Mouse (Mus musculus) inflammation-experienced regulatory T-cells, adult 6 months (primary cell): Measurements from ENCODE around the gene Dlgap3. TPM values are rescaled to one million over a fixed set of nuclear protein-coding genes. Genes with fewer than 3 reads are reported as not detected.

Source experiments
- ATAC-seq: one replicate; pipeline ENCODE4 v1.8.0; 2017
- polyA plus RNA-seq, 3 experiments: library from polyadenylated mRNA; unstranded; fragments of 100-300 nt; shearing (Covaris generic); gene quantifications; one replicate each; pipeline ENCODE4 v1.2.1; 2017

Dlgap3 gene
- polyA plus RNA-seq, 3 experiments from 2014 or later: not detected

GRCm38 (mm10) chr4:127174900-127175278 lies 5.9 kb downstream of the Dlgap3 start:
- ATAC-seq: no peak

DNA sequence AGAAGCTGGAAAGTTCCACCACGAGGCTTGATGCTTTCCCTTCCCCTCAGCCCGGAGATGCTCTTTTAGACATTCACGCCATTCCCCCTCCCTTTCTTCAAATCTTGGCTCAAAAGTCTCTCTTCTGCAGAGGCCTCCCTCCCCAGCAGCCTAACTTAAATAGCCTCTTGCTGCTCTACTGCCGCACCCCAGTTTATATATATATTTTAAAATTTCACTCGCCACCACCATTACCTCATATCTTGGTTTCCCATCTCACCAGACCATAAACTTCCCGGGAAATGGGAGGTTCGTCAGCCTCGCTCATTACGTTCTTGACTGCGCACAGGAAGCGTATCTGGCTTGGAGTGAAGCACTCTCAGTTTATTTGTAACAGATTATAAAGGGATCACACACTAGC lies 9.0 kb downstream of the Dlgap3 start:
- ATAC-seq: no peak

- ATAC-seq: no peak
These were observed 9.7 kb downstream of the Dlgap3 start for GRCm38 (mm10) chr4:127178671-127179070.

- ATAC-seq: no peak
These were observed 10.8 kb downstream of the Dlgap3 start for GRCm38 (mm10) chr4:127179469-127180449.

DNA sequence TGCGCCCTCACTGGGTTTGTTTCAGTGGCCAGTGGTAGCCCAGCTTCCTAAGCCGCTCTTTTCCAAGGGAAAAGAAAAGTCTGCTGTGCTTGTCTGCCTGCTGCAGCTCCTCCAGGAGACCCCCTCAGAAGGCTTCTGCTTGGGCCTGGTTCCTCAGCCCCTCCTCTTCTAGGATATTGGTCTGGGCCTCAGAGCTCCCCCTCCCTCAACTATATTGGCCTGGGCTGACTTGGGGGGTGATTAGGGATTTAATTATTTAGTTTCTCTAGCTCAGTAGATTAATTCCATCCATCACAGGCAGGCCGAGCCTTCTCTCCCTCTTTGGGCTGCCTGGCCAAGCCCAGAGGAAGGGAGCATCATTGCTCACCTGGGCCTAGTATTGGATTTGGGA lies 11.4 kb downstream of the Dlgap3 start:
- no peak for ATAC-seq

DNA sequence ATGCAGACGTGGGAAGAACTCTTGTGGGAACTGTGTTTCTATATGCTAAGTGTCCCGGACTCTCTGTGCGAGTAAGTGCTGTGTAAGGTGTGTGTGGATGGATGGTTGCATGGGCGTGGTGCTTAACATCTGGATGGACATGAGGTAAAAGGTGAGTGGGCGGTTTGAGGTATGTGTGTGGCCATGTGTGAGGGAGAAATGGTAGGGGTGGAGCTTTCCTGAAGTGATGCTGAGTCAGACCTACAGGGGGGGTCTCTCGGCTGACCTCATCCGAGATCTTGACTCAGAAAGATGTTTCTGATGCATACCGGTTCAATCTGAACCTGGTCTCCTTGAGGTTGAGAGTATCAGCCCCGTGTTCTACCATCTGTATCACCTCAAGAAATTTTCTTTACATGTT lies 12.0 kb downstream of the Dlgap3 start:
- ATAC-seq: no peak

DNA sequence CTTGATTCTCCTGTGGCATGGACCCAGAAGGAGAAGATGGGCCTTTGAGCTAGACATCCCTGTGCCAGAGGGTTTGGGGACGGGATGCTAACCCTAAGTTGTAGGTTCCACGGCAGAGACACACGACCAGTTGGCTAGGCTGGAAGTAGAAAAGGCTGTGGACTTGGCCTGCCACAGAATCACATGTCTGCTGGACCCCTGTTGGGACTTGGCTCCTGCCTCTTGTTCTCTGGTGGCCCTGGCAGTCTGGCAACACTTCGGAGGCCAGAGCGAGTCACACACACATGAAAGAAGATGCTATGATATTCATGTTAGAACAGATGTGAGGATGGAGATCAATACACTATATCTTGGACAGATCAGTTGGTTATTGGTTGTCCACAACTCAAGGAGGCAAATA lies 14.9 kb downstream of the Dlgap3 start:
- ATAC-seq: no peak

GRCm38 (mm10) chr4:127190921-127191320 lies 21.9 kb downstream of the Dlgap3 start:
- no peak for ATAC-seq

DNA sequence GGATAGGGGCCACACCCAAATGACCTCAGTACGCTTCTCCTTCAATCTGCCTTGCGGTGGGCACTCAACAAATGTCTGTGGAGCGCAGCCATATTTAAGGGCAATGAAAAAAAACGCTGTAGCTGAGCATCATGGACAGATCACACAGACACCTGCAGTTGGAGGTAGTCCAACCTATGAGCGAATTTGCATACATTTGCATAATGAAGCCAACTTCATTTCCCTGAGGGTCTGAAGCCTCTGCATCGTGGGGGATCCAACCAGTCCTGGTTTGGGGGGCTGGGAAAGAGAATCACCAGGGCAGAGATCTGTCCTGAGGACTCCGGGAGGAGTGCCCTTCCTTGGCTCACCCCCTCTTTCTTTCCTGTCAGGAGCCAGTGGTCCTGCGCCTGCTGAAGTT lies 23.7 kb downstream of the Dlgap3 start:
- ATAC-seq: no peak

DNA sequence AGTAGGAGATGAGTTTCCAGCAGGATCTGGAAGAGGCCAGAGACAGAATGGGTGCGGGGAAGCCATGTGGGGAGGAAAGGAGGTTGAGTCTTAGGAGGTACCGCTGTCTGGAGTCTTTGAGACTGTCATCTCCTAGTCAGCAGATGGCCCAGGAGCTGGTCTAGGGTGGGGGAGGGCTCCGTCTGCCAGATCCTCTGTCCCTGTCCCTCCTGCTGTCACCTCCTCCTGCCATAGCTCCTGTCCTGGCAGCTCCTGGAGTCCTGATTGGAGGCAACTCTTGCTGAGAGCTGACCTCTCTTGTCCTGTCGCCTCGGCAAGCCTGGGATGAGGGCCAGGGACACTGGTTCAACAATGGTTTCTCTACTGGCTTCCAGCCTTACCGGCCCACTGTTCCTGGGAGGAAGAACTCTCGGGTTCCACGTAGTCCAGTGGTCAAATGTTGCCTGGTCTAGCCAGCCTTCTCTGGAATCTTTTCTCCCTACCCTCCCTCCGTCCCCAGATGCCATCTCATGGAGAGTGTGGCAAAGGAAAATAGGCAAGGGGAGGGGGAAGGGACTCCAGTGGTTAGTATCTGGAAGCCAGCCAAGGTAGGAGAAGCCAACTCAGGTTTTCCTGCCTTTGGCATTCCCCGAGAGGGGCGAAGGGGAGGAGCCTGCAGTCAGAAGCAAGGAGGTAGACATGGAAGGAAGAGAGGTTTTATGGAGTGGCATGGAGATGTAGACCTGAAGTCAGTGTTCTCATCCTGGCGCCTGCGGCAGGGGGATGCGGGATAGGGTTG lies 24.6 kb downstream of the Dlgap3 start:
- ATAC-seq: no peak

- no peak for ATAC-seq
These were observed 25.7 kb downstream of the Dlgap3 start for GRCm38 (mm10) chr4:127194477-127195269.

GRCm38 (mm10) chr4:127198609-127199008 lies 29.6 kb downstream of the Dlgap3 start:
- no peak for ATAC-seq

DNA sequence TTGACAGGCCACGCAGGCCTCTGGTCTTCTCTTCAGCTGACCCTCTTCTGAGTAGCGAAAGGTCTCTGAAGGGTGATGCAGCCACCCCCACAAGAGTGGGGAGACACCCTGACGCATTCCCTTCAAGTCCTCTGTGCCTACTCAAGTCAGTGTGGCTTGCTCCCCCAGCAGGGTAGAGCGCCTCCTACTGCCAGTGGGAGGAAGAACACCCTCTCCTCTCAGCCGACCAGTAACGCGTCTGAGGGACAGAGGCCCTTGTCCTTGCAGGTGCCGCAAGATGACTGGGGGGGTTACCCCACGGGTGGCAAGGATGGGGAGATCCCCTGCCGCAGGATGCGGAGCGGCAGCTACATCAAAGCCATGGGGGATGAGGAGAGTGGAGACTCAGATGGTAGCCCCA lies 30.4 kb downstream of the Dlgap3 start:
- ATAC-seq: no peak

DNA sequence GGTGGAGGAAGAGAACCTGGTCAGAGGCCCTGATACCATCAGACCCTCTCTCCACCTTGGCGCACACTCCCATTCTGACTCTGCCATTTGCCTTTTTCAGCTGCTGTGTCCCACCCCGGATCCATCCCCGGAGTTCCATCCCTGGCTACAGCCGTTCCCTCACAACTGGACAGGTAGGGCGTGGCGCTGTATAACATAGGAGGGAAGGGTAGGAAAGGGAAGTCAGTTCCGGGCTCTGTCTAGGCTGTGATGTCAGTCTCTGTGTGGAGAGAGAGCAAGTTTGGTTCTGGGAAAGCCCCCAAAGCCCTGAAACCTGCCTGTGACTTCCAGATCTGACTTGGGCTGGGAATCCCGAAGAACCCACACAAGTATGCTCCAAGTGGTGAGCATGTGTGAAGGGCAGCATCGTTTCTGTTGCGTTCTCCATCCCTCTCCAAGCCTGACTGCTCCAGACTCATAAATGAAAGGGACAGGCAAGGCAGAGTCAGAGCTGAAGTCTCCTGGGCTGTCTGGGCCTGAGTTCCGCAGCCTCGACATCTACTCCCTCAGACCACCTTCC lies 31.2 kb downstream of the Dlgap3 start:
- no peak for ATAC-seq

GRCm38 (mm10) chr4:127200769-127201617 lies 32.0 kb downstream of the Dlgap3 start:
- ATAC-seq: no peak

DNA sequence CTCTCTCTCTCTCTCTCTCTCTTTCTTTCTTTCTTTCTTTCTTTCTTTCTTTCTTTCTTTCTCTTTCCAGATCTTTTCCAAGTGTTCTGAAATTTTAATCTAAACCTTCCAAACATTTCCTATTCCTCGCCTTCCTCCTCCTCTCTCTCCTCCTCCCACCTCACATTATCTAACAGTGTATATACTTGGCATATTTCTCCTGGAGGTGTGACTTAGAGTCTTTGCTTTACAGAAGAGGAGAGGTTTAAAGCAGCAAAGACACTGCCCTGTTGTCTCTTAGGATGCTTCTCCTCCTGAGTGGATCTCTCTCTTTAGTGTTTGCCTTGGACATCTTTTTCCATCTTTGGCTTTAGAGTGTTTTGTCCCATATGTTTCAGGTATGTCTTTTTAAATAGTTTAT lies 34.1 kb downstream of the Dlgap3 start:
- no peak for ATAC-seq

DNA sequence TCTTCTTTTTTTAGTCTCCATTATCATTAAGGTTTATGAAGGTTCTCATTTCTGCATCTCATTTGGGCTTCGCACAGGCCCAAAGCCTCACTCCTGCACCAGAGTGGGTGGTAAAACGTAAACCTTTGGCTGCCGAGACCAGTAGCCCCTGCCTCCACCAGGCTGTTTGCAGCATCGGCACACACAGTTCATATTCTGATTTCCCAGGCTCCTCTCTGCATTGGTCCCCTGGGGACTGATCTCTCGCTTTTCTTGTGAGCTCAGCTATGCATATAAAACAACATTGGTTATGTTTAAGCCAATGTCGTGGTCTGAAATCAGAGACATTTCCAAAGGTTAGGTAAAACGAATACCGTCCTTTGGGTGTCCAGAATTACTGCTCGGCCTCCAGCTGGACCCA lies 42.3 kb downstream of the Dlgap3 start:
- no peak for ATAC-seq

GRCm38 (mm10) chr4:127214510-127214909 lies 45.5 kb downstream of the Dlgap3 start:
- ATAC-seq: no peak

GRCm38 (mm10) chr4:127215103-127215502 lies 46.1 kb downstream of the Dlgap3 start:
- no peak for ATAC-seq

GRCm38 (mm10) chr4:127215799-127216198 lies 46.8 kb downstream of the Dlgap3 start:
- ATAC-seq: no peak

- no peak for ATAC-seq
These were observed 47.2 kb downstream of the Dlgap3 start for GRCm38 (mm10) chr4:127216251-127216651.

GRCm38 (mm10) chr4:127217048-127217447 lies 48.0 kb downstream of the Dlgap3 start:
- no peak for ATAC-seq
